Mouse (Mus musculus) gonadal fat pad, adult 2 months (tissue): ENCODE measurements around the gene Gm13276. TPM values are rescaled to one million over a fixed set of nuclear protein-coding genes. Genes with fewer than 3 reads are reported as not detected.
"Not testable (repeated sequence)": the region's sequence is repeated elsewhere in the genome, so short reads cannot be mapped to it uniquely, and the experiment has no call there.

Experiments used
- DNase-seq: peaks from one replicate; pipeline ENCODE4 v3.0.0-alpha.2; 2012; ENCODE audit warnings: low read depth
- polyA plus RNA-seq: library from polyadenylated mRNA; depleted of rRNA; stranded (reverse); fragments of >200 nt; gene quantifications from 2 replicates; pipeline ENCODE4 v1.2.3, GENCODE M21; 2012; rRNA removed

The Gm13276 gene
- not detected in 2 replicates for polyA plus RNA-seq

DNA sequence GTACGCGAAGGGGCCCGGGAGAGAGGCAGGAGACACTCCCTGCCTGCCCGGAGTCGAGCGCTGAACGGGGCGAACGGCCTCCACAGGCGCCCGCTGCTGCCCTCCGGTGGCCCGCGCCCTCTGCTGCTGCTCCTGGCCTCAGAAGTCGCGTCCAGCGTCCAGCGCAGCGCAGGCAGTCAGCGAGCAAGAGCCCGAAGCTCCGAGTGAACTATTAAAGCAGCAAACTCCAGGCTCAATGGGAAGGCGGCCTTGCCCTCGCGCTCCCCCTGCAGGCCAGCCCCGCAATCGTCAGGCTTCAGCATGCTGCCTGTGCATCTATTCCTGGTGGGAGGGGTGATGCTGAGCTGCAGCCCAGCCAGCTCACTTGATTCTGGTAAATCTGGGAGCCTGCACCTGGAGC is at the start of gene Gm13276:
TSS of gene Gm13276 (plus strand) at position 301 of the 400 bp plus-strand sequence.
- DNase-seq = not testable (repeated sequence)

DNA sequence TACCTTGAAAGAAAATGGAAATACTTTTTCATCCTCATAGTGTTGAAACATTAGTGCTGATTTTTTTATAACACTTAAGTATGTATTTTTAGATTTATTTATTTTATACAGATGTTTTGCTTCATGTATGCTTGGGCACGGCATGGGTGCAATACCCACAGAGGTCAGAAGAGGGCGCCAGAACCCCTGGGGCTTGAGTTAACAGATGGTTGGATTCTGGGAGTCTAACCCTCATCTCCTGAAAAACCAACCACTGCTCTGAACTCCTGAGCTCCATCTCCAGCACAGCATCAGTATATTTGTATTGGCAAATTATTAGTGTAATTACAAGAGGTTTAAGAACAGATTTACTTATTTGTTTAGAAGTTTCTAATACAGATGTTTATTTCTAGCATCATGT is 47.0 kb upstream of the Gm13276 start:
- DNase-seq = no peak

GRCm38 (mm10) chr4:88739036-88739435 is 46.5 kb upstream of the Gm13276 start:
- no peak for DNase-seq

GRCm38 (mm10) chr4:88741426-88741825 is 44.1 kb upstream of the Gm13276 start:
- DNase-seq = no peak

GRCm38 (mm10) chr4:88742771-88743371 is 42.6 kb upstream of the Gm13276 start:
- DNase-seq = no peak

DNA sequence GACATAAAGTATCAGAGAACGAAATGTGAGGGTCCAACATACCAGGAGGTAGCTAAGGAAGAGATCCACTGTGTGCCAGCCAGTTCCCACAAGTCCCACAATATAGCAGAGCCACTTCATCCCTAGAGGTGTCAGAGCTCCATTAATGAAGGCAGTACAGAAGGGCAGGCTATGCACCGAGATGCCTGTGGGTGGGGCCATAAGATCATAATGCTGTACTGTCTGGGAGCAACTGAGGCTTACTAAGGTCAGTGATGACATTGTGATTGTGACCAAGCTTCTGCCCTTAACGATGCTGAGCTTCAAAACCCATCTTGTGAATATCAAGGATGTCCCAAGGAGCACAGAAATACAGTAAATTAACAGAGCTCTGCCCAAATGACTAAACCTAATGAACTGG is 41.3 kb upstream of the Gm13276 start:
- no peak for DNase-seq

DNA sequence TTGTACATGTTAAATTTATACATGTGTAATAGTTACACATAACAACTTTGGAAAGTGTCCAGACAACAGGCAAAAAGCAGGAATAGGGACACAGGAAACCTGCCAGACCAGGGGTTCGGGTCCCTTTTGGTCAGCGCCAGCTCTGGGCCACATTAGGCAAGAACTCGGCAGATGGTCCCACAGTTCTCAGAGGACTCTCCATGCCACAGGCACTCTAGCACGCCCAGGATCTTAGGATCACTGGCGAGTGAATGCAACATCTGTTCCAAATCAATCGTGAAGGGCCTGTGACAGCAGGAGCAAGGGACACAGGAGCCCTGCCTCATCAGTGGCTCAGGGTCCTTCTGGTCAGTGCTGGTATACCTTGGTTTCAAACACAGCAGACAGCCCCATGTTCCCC is 35.6 kb upstream of the Gm13276 start:
- no peak for DNase-seq

- not testable (repeated sequence) for DNase-seq
Measured at GRCm38 (mm10) chr4:88754818-88755340, 30.6 kb upstream of the Gm13276 start, which contains the start of gene Gm13271. TSS of gene Gm13271 (plus strand) at chr4:88754868.

DNA sequence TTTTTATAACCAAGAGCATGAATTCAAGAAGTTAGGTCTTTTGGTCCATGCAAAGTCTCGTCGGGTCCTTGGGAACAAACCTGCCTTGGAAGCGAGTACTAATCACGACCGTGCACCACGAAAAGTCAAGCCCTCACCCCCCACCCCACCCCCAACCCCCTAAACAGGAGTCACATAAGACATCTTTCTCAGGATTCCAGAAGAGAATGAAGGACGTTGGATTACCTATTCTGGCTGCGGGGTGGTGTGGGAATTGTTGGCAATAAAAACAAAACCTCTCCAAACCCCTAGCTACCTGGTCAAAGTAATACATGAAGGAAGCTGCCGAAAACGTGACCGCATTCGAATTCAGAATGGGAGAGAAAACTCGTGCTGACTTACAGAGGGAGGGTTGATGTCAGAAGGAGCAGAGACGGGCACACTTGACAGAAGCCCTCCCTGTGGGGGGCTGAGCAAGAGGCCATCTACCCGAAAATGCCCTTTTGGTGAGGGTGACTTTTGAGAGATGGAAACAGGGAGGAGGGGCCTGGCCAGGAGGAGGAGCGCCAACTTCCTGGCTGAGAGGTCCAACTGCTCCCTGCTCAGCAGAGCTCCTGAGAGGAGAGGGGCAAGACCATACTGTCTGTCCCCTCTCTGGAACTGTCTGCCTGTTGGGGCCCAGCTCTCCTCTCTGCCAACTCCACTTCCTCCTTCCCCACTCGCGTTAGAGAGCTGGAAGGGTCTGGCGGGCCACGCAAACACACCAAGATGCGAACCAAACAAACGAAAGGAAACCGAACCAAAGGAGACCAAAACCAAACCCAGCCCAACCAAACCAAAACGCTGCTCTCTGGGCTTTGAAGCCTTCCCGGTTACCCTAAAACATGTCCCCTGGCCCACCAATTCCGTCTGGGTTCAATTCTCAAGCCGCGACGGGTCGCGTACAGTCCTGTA is 28.7 kb upstream of the Gm13276 start:
- not testable (repeated sequence) for DNase-seq

DNA sequence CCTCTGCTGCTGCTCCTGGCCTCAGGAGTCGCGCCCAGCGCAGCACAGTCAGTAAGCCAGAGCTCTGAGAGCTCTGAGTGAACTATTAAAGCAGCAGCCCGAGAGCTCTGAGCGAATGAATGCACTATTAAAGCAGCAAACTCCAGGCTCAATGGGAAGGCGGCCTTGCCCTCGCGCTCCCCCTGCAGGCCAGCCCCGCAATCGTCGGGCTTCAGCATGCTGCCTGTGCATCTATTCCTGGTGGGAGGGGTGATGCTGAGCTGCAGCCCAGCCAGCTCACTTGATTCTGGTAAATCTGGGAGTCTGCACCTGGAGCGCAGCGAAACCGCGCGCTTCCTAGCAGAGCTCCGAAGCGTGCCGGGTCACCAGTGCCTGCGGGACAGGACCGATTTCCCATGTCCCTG is 27.9 kb upstream of the Gm13276 start:
- peak; percentile 28 for DNase-seq

DNA sequence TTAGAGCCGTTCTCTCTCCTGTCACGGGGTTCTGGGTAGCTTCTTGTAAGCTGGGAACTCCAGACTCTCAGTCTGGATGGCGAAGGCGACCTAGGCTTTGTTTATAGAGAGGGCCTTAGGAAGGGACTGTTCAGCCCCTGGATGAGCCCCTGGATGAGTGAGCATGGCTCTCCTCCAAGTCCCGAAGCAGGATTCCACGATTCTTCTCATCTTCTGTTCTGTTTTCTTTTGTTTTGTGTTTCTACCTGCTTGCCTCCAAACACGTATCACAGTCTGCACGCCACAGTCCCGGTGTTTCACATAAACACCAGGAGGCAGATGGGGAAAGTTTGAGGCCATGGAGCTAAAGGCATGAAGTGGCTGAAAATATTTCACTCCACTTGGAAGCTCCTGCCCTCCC is 26.8 kb upstream of the Gm13276 start:
- DNase-seq = not testable (repeated sequence)

- not testable (repeated sequence) for DNase-seq
Measured at GRCm38 (mm10) chr4:88759610-88760268, 25.8 kb upstream of the Gm13276 start, which contains the start of gene Gm13283. TSS of gene Gm13283 (plus strand) at chr4:88760119.

DNA sequence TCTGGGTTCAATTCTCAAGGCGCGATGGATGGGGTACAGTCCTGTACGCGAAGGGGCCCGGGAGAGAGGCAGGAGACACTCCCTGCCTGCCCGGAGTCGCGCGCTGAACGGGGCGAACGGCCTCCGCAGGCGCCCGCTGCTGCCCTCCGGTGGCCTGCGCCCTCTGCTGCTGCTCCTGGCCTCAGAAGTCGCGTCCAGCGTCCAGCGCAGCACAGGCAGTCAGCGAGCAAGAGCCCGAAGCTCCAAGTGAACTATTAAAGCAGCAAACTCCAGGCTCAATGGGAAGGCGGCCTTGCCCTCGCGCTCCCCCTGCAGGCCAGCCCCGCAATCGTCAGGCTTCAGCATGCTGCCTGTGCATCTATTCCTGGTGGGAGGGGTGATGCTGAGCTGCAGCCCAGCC is 25.1 kb upstream of the Gm13276 start:
- not testable (repeated sequence) for DNase-seq

GRCm38 (mm10) chr4:88761776-88762175 is 23.7 kb upstream of the Gm13276 start:
- not testable (repeated sequence) for DNase-seq

GRCm38 (mm10) chr4:88762341-88762740 is 23.2 kb upstream of the Gm13276 start:
- not testable (repeated sequence) for DNase-seq

GRCm38 (mm10) chr4:88763384-88764018 is 22.0 kb upstream of the Gm13276 start:
- not testable (repeated sequence) for DNase-seq

- not testable (repeated sequence) for DNase-seq
Measured at GRCm38 (mm10) chr4:88773534-88773933, 12.0 kb upstream of the Gm13276 start, which contains the start of gene Gm13290. TSS of gene Gm13290 (plus strand) at chr4:88773834.

GRCm38 (mm10) chr4:88776622-88777021 is 8.9 kb upstream of the Gm13276 start, which contains the start of gene Gm13289:
TSS of gene Gm13289 (plus strand) at chr4:88776922.
- not testable (repeated sequence) for DNase-seq

DNA sequence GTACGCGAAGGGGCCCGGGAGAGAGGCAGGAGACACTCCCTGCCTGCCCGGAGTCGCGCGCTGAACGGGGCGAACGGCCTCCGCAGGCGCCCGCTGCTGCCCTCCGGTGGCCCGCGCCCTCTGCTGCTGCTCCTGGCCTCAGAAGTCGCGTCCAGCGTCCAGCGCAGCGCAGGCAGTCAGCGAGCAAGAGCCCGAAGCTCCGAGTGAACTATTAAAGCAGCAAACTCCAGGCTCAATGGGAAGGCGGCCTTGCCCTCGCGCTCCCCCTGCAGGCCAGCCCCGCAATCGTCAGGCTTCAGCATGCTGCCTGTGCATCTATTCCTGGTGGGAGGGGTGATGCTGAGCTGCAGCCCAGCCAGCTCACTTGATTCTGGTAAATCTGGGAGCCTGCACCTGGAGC is 6.0 kb upstream of the Gm13276 start, which contains the start of gene Gm13272:
TSS of gene Gm13272 (plus strand) at position 301 of the 400 bp plus-strand sequence.
- not testable (repeated sequence) for DNase-seq

DNA sequence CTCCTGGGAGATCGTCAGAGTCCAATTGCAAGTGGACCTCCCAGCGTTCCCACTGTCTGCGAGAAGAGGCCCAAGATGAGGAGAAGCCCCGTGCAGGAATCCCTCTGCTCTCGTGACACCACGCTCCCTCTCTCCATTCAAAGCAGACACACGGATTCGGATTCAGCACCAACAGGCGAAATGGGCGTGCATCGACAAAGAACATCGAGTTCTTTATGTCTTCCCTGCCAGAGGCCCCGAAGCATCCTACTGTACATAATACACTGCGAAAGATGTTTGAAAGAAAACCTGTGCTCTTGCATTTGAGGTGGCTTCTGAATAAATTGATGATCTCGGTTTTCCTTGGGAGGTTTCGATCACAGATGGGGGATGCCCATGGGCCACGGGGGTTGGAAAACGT is 5.2 kb upstream of the Gm13276 start:
- not testable (repeated sequence) for DNase-seq

DNA sequence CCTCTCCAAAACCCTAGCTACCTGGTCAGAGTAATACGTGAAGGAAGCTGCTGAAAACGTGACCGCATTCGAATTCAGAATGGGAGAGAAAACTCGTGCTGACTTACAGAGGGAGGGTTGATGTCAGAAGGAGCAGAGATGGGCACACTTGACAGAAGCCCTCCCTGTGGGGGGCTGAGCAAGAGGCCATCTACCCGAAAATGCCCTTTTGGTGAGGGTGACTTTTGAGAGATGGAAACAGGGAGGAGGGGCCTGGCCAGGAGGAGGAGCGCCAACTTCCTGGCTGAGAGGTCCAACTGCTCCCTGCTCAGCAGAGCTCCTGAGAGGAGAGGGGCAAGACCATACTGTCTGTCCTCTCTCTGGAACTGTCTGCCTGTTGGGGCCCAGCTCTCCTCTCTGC is 3.7 kb upstream of the Gm13276 start, which contains the start of gene Ifnz:
TSS of gene Ifnz (plus strand) at position 301 of the 400 bp plus-strand sequence.
- not testable (repeated sequence) for DNase-seq
